Mouse (Mus musculus) erythroblast, embryonic 14.5 days (primary cell): ENCODE data around the gene Grk5.

Source experiments
- GATA1 ChIP-seq: IDR thresholded peaks from 2 replicates; pipeline ENCODE4 v1.6.1; 2012; ENCODE audit warnings: low read length, inconsistent platforms, mixed read lengths
- TAL1 ChIP-seq: IDR thresholded peaks from 3 replicates; pipeline ENCODE4 v1.6.1; 2012; ENCODE audit warnings: low read length, inconsistent platforms, mixed read lengths

DNA sequence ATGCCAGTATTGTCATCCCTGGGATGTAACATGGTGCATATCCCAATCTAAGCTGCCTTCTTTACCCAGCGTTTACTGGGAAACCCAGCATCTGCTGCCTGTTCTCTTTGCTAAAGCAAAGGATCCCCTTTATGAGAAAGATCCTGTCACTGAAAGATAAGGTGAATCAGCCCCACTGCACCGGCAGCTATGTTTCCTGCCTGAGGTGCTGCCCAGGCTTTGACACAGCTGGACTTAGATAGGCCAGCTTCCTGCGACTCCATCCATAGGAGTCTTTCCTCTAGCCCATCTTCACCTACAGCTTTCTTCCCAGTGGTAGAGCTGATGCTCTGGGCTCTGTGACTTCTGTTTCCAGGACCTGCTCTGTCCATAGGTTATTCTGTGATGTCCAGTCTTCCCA, 189.1 kb downstream of the Grk5 start:
- no peak for TF ChIP-seq TAL1
- TF ChIP-seq GATA1, result no peak
